Mouse (Mus musculus) T-helper 2 cell (primary cell): ENCODE measurements around the gene Gstm5.

Experiments
- in situ Hi-C: fragments of 300-600 bp; cut with MboI, MseI; formaldehyde crosslinking; loops from one replicate; pipeline ENCODE4 v1.15.1; 2025; ENCODE audit warnings: high pct_unique_total_duplicates

The Gstm5 gene

DNA sequence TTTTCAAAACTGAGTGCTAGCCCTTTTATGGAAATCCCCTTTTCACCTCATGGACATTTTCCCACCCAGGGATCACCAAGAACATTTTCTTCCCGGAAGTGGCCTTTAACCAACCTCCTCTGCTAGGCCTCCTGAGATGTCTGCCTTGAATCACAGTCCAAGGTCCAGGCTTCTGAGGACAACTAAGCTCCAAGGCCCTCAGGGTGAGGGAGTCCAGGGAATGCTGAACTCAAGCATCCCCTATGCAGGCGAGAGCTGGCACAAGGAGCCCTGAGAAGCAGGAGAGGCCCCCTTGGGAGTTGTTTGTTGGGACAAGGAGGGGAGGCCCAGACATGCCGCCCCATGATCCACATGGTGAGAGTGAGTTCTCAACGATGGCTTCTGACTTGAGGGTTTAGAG, 25.7 kb upstream of the Gstm5 start:
- in situ Hi-C loops, result loop anchor here (5.0 kb wide), 1 partner anchor 118 kb away; no protein-coding TSS in a partner anchor

DNA sequence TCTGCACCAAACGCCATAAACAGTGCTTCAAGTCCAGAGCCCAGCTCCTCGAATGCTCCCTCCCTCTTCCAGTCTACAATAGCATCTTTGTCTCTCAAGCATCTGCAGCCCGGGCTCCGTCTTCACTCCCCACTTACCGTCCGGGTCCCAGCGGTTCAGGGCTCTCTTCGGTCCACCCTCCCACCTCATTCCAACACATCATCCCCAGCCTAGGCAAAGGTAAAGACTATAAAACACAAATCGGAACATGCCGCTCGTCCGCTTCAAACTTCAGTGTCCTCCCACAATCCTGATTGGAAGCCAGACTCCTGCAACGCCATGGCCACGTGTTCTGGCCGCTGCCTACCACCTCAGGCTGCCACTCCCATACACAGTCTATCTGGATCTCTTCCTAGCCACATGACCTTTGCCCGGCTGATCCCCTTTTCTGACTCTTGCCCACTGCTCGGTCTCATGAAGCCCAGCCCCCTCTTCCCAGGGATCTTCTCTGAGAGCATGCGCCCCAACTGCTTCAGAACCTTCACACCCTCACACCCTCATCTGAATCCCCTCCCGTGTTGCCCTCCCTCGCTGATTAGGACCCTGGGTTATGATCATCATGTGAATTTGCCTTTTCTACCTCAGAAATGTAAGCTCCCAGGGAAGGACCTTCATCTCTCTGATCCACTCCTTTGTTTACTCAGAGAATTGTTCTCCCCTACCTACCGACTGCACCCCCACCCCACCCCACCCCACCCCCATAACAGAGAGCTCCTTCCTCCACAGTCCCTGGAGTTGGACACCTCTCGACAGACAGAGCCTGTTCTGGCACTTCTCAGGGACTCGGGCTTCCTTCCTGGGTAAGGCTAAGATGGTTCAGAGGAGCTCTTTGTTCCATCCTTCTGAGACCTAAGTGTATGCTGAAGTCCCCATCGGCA, 22.0 kb upstream of the Gstm5 start:
- in situ Hi-C loops, result no loop called here

- in situ Hi-C loops, result loop anchor here (25.0 kb wide), 1 partner anchor 638 kb away; the partner anchor contains the start of genes A630076J17Rik and Prok1
Observed at GRCm38 (mm10) chr3:107875231-107875630, 20.4 kb upstream of the Gstm5 start.

GRCm38 (mm10) chr3:107877005-107877404, 18.6 kb upstream of the Gstm5 start, which contains the start of gene Eps8l3:
Eps8l3 (plus strand) TSS chr3:107877229.
- in situ Hi-C loops, result loop anchor here (25.0 kb wide), 1 partner anchor 640 kb away; the partner anchor contains the start of genes A630076J17Rik and Prok1

DNA sequence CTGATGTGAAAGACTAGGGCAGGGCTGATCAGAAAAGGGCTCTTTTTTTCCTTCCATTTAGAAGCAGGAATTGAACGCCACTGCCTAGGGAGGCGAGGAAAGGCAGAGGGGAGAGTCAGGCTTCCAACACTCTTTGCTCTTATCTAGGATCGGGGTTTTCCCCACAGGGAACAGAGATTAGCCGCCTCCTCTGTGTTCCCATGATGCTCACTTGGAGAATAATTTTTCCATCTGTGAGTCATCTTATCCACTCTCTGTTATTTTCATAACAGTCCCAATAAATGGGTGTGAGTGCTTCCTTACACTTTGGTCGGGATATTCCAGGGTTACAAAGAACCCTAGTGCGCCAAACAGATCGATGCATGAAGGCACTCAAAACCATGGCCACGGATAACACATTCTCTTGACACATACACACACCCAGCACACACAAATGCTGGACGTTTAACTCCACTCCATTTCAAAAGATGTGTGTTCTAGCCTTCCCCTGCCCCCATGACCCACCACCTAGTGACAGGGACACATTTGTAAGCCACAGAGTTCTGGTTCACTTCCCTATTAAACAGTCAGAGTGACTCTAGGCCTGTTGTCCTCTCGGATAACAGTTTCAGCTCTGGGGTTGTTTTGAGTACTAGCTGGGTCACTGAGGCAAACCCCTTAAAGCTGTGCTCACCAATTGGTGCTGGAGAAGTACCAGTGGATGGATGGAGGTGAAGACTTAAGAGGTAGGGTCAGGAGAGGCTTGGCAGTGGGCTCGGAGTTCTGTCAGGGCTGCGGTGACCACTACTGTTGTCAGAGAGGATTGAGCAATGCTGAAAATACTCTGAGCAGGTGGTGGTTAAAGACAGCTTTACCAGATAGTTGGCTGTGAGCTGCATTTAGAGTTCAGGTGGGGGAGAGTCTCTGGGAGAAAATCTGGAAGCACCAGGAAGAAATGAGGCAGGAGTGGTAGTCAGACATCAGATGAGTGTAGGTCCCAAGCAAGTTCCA, 17.6 kb upstream of the Gstm5 start:
- in situ Hi-C loops, result loop anchor here (25.0 kb wide), 1 partner anchor 641 kb away; the partner anchor contains the start of genes A630076J17Rik and Prok1

GRCm38 (mm10) chr3:107887674-107888495, 7.7 kb upstream of the Gstm5 start:
- in situ Hi-C loops, result loop anchor here (25.0 kb wide), 1 partner anchor 651 kb away; the partner anchor contains the start of genes A630076J17Rik and Prok1

DNA sequence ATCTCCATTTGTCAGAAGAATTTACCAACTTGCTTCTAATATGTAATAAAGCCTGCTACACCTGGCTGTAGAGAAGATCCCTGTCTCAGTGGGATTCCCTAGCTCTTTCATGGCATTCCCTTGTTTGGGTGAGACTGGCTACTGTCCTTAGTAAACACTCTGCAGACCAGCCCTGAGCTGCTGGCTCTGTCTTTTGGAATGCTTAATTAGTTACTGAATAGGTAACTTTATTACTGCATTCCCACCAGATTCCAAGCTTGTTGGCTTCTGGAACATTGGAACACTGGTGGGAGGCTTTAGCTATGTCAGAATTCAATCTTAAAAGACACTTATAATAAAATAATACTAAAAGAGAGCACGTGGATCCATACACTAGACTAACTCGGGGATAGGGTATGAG, 6.4 kb upstream of the Gstm5 start:
- in situ Hi-C loops, result loop anchor here (25.0 kb wide), 1 partner anchor 652 kb away; the partner anchor contains the start of genes A630076J17Rik and Prok1

- in situ Hi-C loops, result loop anchor here (25.0 kb wide), 1 partner anchor 658 kb away; the partner anchor contains the start of genes A630076J17Rik and Prok1
Observed at GRCm38 (mm10) chr3:107895194-107895719, 364 bp upstream of the Gstm5 start.

GRCm38 (mm10) chr3:107898691-107899090, 3.1 kb downstream of the Gstm5 start:
- in situ Hi-C loops, result loop anchor here (25.0 kb wide), 1 partner anchor 661 kb away; the partner anchor contains the start of genes A630076J17Rik and Prok1

GRCm38 (mm10) chr3:107900955-107901673, 5.5 kb downstream of the Gstm5 start:
- in situ Hi-C loops, result no loop called here

DNA sequence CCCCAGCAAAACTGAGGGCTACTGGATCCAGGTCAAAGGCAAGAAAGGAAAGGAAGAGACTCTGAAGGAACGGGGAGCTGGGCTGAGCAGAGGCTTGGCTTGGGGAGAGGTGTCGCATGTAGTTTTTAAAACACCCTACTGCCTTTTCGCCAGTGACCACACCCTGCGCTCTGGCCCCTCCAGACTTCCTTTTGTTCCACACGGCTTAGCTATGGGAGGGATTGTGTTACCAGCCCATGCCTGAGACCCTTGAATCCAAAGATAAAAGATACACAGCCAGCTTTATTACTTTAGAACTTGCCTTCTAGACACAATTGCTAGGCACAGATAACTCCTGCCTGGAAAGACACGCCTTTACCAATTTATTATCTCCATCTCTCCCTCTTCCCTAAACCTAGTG, 10.3 kb downstream of the Gstm5 start:
- in situ Hi-C loops, result no loop called here

GRCm38 (mm10) chr3:107916674-107917073, 21.1 kb downstream of the Gstm5 start:
- in situ Hi-C loops, result no loop called here

GRCm38 (mm10) chr3:107917097-107917496, 21.5 kb downstream of the Gstm5 start:
- in situ Hi-C loops, result no loop called here

DNA sequence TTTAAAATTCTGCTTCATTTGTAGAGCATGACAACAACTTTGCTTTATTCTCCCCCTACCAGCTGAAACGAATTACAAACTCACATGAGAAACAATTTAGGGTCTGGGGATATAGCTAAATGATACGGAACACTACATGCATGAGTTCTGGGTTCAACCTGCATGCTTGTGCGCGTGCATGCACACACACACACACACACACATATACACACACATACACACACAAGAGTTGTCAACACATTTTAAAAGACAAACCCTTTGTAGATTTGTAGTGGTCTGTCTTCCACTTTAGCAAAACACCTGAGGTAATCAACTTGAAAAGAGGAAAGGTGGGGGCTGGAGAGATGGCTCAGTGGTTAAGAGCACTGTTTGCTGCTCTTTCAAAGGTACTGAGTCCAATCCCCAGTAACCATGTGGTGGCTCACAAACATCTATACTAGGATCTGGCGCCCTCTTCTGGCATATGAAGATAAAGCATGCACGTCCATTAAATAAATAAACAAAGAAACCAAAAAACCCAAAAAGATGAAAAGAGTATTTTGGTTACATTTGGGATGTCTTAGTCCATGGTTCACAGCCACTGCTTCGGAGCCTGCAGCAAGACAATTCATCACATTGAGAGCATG, 22.3 kb downstream of the Gstm5 start:
- in situ Hi-C loops, result no loop called here

- in situ Hi-C loops, result no loop called here
Observed at GRCm38 (mm10) chr3:107920348-107920747, 24.7 kb downstream of the Gstm5 start.

DNA sequence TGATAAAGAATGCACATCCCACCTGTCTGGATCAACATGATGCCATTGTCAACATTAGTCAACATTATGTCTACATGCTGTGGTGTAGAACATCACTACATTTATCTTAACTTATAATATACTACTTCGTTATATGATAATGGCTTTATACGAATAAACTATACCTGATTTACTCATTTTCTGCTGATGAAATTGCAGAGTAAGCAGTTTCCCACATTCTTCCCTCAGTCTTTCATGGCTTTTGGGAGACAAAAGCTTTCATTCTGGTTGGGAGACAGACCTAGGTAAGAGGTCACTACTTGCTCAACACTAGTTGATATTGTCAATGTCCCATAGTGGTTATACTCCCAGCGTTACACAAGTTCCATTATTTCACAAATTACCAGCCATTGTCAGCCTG, 29.7 kb downstream of the Gstm5 start:
- in situ Hi-C loops, result no loop called here

DNA sequence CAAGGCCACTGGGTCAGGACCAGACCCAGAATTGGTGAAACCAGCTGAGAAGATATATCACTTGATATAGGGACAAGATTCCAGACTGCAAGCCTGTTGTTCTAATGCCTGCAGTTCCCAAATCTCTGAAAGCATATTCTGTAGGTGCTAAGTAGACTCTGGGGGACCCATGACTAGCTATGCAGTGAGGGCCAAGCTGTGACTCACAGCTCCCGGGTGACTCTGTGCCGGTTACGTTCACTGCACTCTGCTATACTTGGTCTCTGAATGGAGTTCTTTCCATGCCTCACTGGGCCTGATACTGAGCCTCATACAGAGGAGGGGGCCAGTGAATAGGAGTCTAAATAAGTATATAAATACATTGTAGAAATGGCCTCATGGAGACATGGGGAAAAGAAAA, 32.2 kb downstream of the Gstm5 start:
- in situ Hi-C loops, result no loop called here

DNA sequence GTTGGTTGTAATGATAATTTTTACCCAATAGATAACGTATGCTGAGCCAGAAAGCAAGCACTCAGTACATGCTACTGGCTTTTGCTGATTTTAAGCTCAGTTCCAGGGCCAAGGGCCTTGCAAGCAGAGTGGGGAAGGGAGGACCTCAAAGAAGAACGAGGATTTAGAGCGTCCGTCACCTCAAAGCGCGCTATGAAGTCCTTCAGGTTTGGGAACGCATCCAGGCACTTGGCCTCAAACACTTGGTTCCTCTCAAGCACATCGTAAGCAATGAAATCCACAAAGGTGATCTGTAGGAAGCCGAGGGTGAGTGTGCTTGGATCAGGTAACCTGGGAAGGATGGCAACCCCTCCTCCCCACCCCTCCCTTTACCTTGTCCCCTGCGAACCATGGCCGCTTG, 33.1 kb downstream of the Gstm5 start:
- in situ Hi-C loops, result no loop called here

GRCm38 (mm10) chr3:107929243-107929642, 33.6 kb downstream of the Gstm5 start:
- in situ Hi-C loops, result no loop called here
